Comparison of ENCODE assay signal across 13 mouse cellular contexts in genomic region chr6:48446896-48447295, GRCm38 (mm10). TPM values are rescaled to one million over a fixed set of nuclear protein-coding genes. Genes with fewer than 3 reads are reported as not detected.
DNase-seq lines count a peak whose midpoint lies in the region; ATAC-seq lines count a peak whose summit lies in the region.
"Had no signal": no experiment of that assay in that cellular context is flagged by ENCODE, and none has a peak within 500 bp of the region (broad histone marks: within the 10 kb centered on the region; RNA-seq: fewer than 3 reads in every experiment).

No protein-coding gene starts in this region.

- H3K27me3 ChIP-seq in forebrain, embryonic 12.5 days: no peaks in the 10 kb centered on the region
- no peaks in the 10 kb centered on the region for H3K27me3 ChIP-seq in forebrain, embryonic 16.5 days (replicated peaks; ENCODE audit: control insufficient read depth, insufficient read depth, low read length)
- no peaks in the 10 kb centered on the region for H3K27me3 ChIP-seq in kidney, embryonic 16.5 days (ENCODE audit: insufficient read depth, low read length)
- no peaks in the 10 kb centered on the region for H3K27me3 ChIP-seq in midbrain, embryonic 16.5 days (ENCODE audit: control insufficient read depth, insufficient read depth, low read depth, low read length)

- no peak overlapping the region for H3K9ac ChIP-seq in forebrain, embryonic 12.5 days
- no peak overlapping the region for H3K9ac ChIP-seq in forebrain, embryonic 16.5 days (replicated peaks; ENCODE audit: low read depth, low read length)
- no peak overlapping the region for H3K9ac ChIP-seq in kidney, embryonic 16.5 days (replicated peaks; ENCODE audit: low read length)
- H3K9ac ChIP-seq in midbrain, embryonic 16.5 days (ENCODE audit: low read depth, low read length): no peak overlapping the region

- no peak overlapping the region for H3K4me3 ChIP-seq in forebrain, embryonic 12.5 days (replicated peaks)
- H3K4me3 ChIP-seq in forebrain, embryonic 16.5 days (replicated peaks; ENCODE audit: low read length): no peak overlapping the region
- no peak overlapping the region for H3K4me3 ChIP-seq in brown adipose tissue, adult 24 weeks (ENCODE audit: insufficient read depth, low read depth, low read length)
- H3K4me3 ChIP-seq in kidney, embryonic 16.5 days (ENCODE audit: low read length): no peak overlapping the region
- no peak overlapping the region for H3K4me3 ChIP-seq in midbrain, embryonic 16.5 days (ENCODE audit: low read depth, low read length)

- H3K36me3 ChIP-seq in forebrain, embryonic 12.5 days (replicated peaks): peaks cover 8% of the 10 kb centered on the region
- H3K36me3 ChIP-seq in forebrain, embryonic 16.5 days (ENCODE audit: control insufficient read depth, insufficient read depth): peaks cover 6% of the 10 kb centered on the region
- peaks cover 8% of the 10 kb centered on the region for H3K36me3 ChIP-seq in kidney, embryonic 16.5 days (ENCODE audit: insufficient read depth, low read length)
- peaks cover 6% of the 10 kb centered on the region for H3K36me3 ChIP-seq in midbrain, embryonic 16.5 days (ENCODE audit: control insufficient read depth, insufficient read depth, low read length)

- peaks cover 18% of the 10 kb centered on the region for H3K4me1 ChIP-seq in forebrain, embryonic 12.5 days
- H3K4me1 ChIP-seq in forebrain, embryonic 16.5 days (replicated peaks; ENCODE audit: control insufficient read depth, insufficient read depth, low read length): peaks cover 12% of the 10 kb centered on the region
- peaks cover 9% of the 10 kb centered on the region for H3K4me1 ChIP-seq in brown adipose tissue, adult 24 weeks (ENCODE audit: control insufficient read depth, insufficient read depth, insufficient read length, low read length)
- H3K4me1 ChIP-seq in kidney, embryonic 16.5 days (ENCODE audit: insufficient read depth, low read length): peaks cover 30% of the 10 kb centered on the region
- peaks cover 15% of the 10 kb centered on the region for H3K4me1 ChIP-seq in midbrain, embryonic 16.5 days (ENCODE audit: control insufficient read depth, insufficient read depth, low read length)

- no peak for ATAC-seq in forebrain, embryonic 12.5 days (ENCODE audit: low FRiP score)
- ATAC-seq in forebrain, embryonic 16.5 days: no peak
- no peak for ATAC-seq in kidney, embryonic 16.5 days (ENCODE audit: low FRiP score, low TSS enrichment)
- ATAC-seq in midbrain, embryonic 16.5 days: no peak
- ATAC-seq: inflammation-experienced regulatory T-cells, adult 6 months had no signal

- no peaks in the 10 kb centered on the region for H3K9me3 ChIP-seq in forebrain, embryonic 12.5 days
- no peaks in the 10 kb centered on the region for H3K9me3 ChIP-seq in forebrain, embryonic 16.5 days (ENCODE audit: control insufficient read depth, low read length)
- H3K9me3 ChIP-seq in kidney, embryonic 16.5 days (ENCODE audit: low read length): no peaks in the 10 kb centered on the region
- no peaks in the 10 kb centered on the region for H3K9me3 ChIP-seq in midbrain, embryonic 16.5 days (replicated peaks; ENCODE audit: control insufficient read depth, low read length, poor library complexity, severe bottlenecking)

- H3K27ac ChIP-seq in forebrain, embryonic 12.5 days: peak overlapping the region; percentile 42; the same call in 1 of the 2 replicates
- H3K27ac ChIP-seq in forebrain, embryonic 16.5 days (ENCODE audit: low read length): no peak overlapping the region
- H3K27ac ChIP-seq in brown adipose tissue, adult 24 weeks (replicated peaks; ENCODE audit: low read depth, low read length): peak overlapping the region; percentile 32; the same call in 1 of the 2 replicates
- peak overlapping the region; percentile 97 for H3K27ac ChIP-seq in kidney, embryonic 16.5 days (ENCODE audit: low read length)
- H3K27ac ChIP-seq in midbrain, embryonic 16.5 days (ENCODE audit: low read length): no peak overlapping the region

- WGBS in forebrain, embryonic 12.5 days: 69% methylated on average over 3 of the region's 3 CpGs
- 83% methylated on average over 3 of the region's 3 CpGs for WGBS in forebrain, embryonic 16.5 days
- WGBS in kidney, embryonic 16.5 days: 77% methylated on average over 3 of the region's 3 CpGs
- WGBS in midbrain, embryonic 16.5 days: 63% methylated on average over 3 of the region's 3 CpGs

- no peak overlapping the region for H3K4me2 ChIP-seq in forebrain, embryonic 12.5 days
- no peak overlapping the region for H3K4me2 ChIP-seq in forebrain, embryonic 16.5 days (ENCODE audit: low read length)
- no peak overlapping the region for H3K4me2 ChIP-seq in kidney, embryonic 16.5 days (replicated peaks; ENCODE audit: low read depth, low read length)
- H3K4me2 ChIP-seq in midbrain, embryonic 16.5 days (ENCODE audit: low read length): no peak overlapping the region

- peak; percentile 30 for DNase-seq in kidney, adult 11 months
- no peak for DNase-seq in kidney, postnatal 25 days
- no peak for DNase-seq in layer of hippocampus, adult 8-10 months (ENCODE audit: low spot score in 2 of 2)
- DNase-seq: B cell, adult 2 months; cerebellum, postnatal 36 days; gastrocnemius, postnatal 25 days; midbrain, embryonic 14.5 days had no signal

RNA-seq across cellular contexts. Expression of gene Sspo, which starts 1.1 kb away (rescaled TPM):
- polyA plus RNA-seq in forebrain, embryonic 12.5 days (2016; fragmentation: Nextera tagmentation; extraction: Ambion mirVana): 0.40 and 0.53 TPM in 2 replicates
- 0.16 and 0.19 TPM in 2 replicates for polyA plus RNA-seq in forebrain, embryonic 16.5 days (2015; fragmentation: Nextera tagmentation; extraction: Ambion mirVana)
- 0.25 TPM in 1 of 2 replicates, not detected in the other for polyA plus RNA-seq in brown adipose tissue, adult 24 weeks (2012; ENCODE audit: insufficient read depth, insufficient read length, missing spikeins)
- 0.36 and 0.97 TPM in 2 replicates for polyA plus RNA-seq in kidney, embryonic 16.5 days (2015; fragmentation: Nextera tagmentation; extraction: Ambion mirVana)
- 1 to 10 TPM in 3 of 4 experiments, under 1 TPM in 1; 0.39 to 2.1 (median 1.2) TPM for total RNA-seq in layer of hippocampus, adult 8-10 months (2022)
- polyA plus RNA-seq in midbrain, embryonic 16.5 days (2015; fragmentation: Nextera tagmentation; extraction: Ambion mirVana): 0.51 and 0.62 TPM in 2 replicates

RNA-seq across cellular contexts. Expression of gene Zfp467, which starts 1.3 kb away (rescaled TPM):
- 22.1 and 22.7 TPM in 2 replicates for polyA plus RNA-seq in forebrain, embryonic 12.5 days (2016; fragmentation: Nextera tagmentation; extraction: Ambion mirVana)
- 28.7 and 29.8 TPM in 2 replicates for polyA plus RNA-seq in forebrain, embryonic 16.5 days (2015; fragmentation: Nextera tagmentation; extraction: Ambion mirVana)
- polyA plus RNA-seq in brown adipose tissue, adult 24 weeks (2012; ENCODE audit: insufficient read depth, insufficient read length, missing spikeins): 41.3 and 44.0 TPM in 2 replicates
- 32.0 and 33.9 TPM in 2 replicates for polyA plus RNA-seq in kidney, embryonic 16.5 days (2015; fragmentation: Nextera tagmentation; extraction: Ambion mirVana)
- total RNA-seq in layer of hippocampus, adult 8-10 months (2022): 10 to 100 TPM; 24.6 to 32.2 (median 28.2) TPM
- polyA plus RNA-seq in midbrain, embryonic 16.5 days (2015; fragmentation: Nextera tagmentation; extraction: Ambion mirVana): 30.3 and 32.8 TPM in 2 replicates

RNA-seq across cellular contexts. Expression of gene Krba1, which starts 51.5 kb away (rescaled TPM):
- polyA plus RNA-seq in forebrain, embryonic 12.5 days (2016; fragmentation: Nextera tagmentation; extraction: Ambion mirVana): 27.2 and 28.1 TPM in 2 replicates
- 28.4 and 30.9 TPM in 2 replicates for polyA plus RNA-seq in forebrain, embryonic 16.5 days (2015; fragmentation: Nextera tagmentation; extraction: Ambion mirVana)
- polyA plus RNA-seq in brown adipose tissue, adult 24 weeks (2012; ENCODE audit: insufficient read depth, insufficient read length, missing spikeins): 5.9 and 6.6 TPM in 2 replicates
- 22.7 and 26.4 TPM in 2 replicates for polyA plus RNA-seq in kidney, embryonic 16.5 days (2015; fragmentation: Nextera tagmentation; extraction: Ambion mirVana)
- total RNA-seq in layer of hippocampus, adult 8-10 months (2022): 10 to 100 TPM; 36.8 to 51.8 (median 42.4) TPM
- polyA plus RNA-seq in midbrain, embryonic 16.5 days (2015; fragmentation: Nextera tagmentation; extraction: Ambion mirVana): 28.1 and 30.3 TPM in 2 replicates

Comparison
In these comparisons a context has a peak if more than half of its experiments do, and no peak if none do; other contexts are left out.
1. H3K27ac ChIP-seq: peak in forebrain, embryonic 12.5 days (single experiment), brown adipose tissue, adult 24 weeks (single experiment) and kidney, embryonic 16.5 days (single experiment); none in forebrain, embryonic 16.5 days (single experiment) and midbrain, embryonic 16.5 days (single experiment).